Mouse (Mus musculus) forebrain, embryonic 16.5 days (tissue): ENCODE data around the gene Ralbp1. TPM values are rescaled to one million over a fixed set of nuclear protein-coding genes. Genes with fewer than 3 reads are reported as not detected.
A peak's percentile ranks its signal among the peaks of the same experiment; 100 is the strongest.

Experiments used
- ATAC-seq: fragments of 200-750 bp; cut with Nextera tagmentation; 2 replicates; pipeline ENCODE4 v1.8.0; 2017; ENCODE audit warnings: mild to moderate bottlenecking, moderate library complexity
- H3K27ac ChIP-seq: fragments of 300-500 bp; sonication (generic); 2 replicates; pipeline ENCODE4 v1.5.1; 2014; ENCODE audit warnings: low read length, control low read depth
- H3K27me3 ChIP-seq: fragments of 300-500 bp; sonication (generic); replicated peaks from 2 replicates; pipeline ENCODE4 v1.6.1; 2014; ENCODE audit warnings: low read length; ENCODE audit not compliant: control insufficient read depth, insufficient read depth
- H3K36me3 ChIP-seq: fragments of 300-500 bp; sonication (generic); 2 replicates; pipeline ENCODE4 v1.6.1; 2014; ENCODE audit not compliant: control insufficient read depth, insufficient read depth
- H3K4me1 ChIP-seq: fragments of 300-500 bp; sonication (generic); replicated peaks from 2 replicates; pipeline ENCODE4 v1.6.1; 2014; ENCODE audit warnings: low read length; ENCODE audit not compliant: control insufficient read depth, insufficient read depth
- H3K4me2 ChIP-seq: fragments of 300-500 bp; sonication (generic); 2 replicates; pipeline ENCODE4 v1.6.1; 2014; ENCODE audit warnings: mild to moderate bottlenecking, low read length, control low read depth
- H3K4me3 ChIP-seq: fragments of 300-500 bp; sonication (generic); replicated peaks from 2 replicates; pipeline ENCODE4 v1.5.1; 2014; ENCODE audit warnings: mild to moderate bottlenecking, low read length, control low read depth
- H3K9ac ChIP-seq: fragments of 300-500 bp; sonication (generic); replicated peaks from 2 replicates; pipeline ENCODE4 v1.6.1; 2014; ENCODE audit warnings: low read depth, low read length, control low read depth
- H3K9me3 ChIP-seq: fragments of 300-500 bp; sonication (generic); 2 replicates; pipeline ENCODE4 v1.6.1; 2016; ENCODE audit warnings: low read length; ENCODE audit not compliant: control insufficient read depth
- WGBS: fragments of 180-500 bp; shearing (Covaris S2); extraction: QIAGEN DNeasy Blood & Tissue Kit; methylation state at CpG from one replicate; pipeline ENCODE4 v1.1.7; 2014; 5-methylcytosine and 5-hydroxymethylcytosine counted together
- polyA plus RNA-seq: library from polyadenylated mRNA; unstranded; fragments of >200 nt; fragmentation: Nextera tagmentation; extraction: Ambion mirVana; gene quantifications from 2 replicates; pipeline ENCODE4 v1.2.1, GENCODE M21; 2015

Gene Ralbp1
- polyA plus RNA-seq, 1 experiment from 2014 or later = 55.6 TPM

GRCm38 (mm10) chr17:65826257-65826656, 59.3 kb downstream of the Ralbp1 start:
- no peaks in the 10 kb centered on the region for H3K27me3 ChIP-seq
- ATAC-seq = no peak
- 66% methylated on average over 9 of the region's 9 CpGs for WGBS
- no peak overlapping the region for H3K9ac ChIP-seq
- no peak overlapping the region for H3K4me2 ChIP-seq
- no peak overlapping the region for H3K4me3 ChIP-seq
- no peaks in the 10 kb centered on the region for H3K4me1 ChIP-seq
- no peaks in the 10 kb centered on the region for H3K9me3 ChIP-seq
- H3K36me3 ChIP-seq = peaks cover 10% of the 10 kb centered on the region
- H3K27ac ChIP-seq = no peak overlapping the region

- no peaks in the 10 kb centered on the region for H3K27me3 ChIP-seq
- no peaks in the 10 kb centered on the region for H3K4me1 ChIP-seq
- H3K27ac ChIP-seq = no peak overlapping the region
- ATAC-seq = no peak
- H3K4me3 ChIP-seq = no peak overlapping the region
- peaks cover 6% of the 10 kb centered on the region; the same call in 1 of the 2 replicates for H3K36me3 ChIP-seq
- H3K4me2 ChIP-seq = no peak overlapping the region
- H3K9ac ChIP-seq = no peak overlapping the region
- WGBS = 94% methylated on average over 10 of the region's 10 CpGs
- no peaks in the 10 kb centered on the region for H3K9me3 ChIP-seq
Observed at GRCm38 (mm10) chr17:65824246-65824645, 61.4 kb downstream of the Ralbp1 start.

GRCm38 (mm10) chr17:65822423-65822822, 63.2 kb downstream of the Ralbp1 start:
- Histone ChIP-seq H3K4me3 (no peak overlapping the region), H3K4me1 (no peaks in the 10 kb centered on the region), H3K36me3 (peaks cover 10% of the 10 kb centered on the region; the same call in 1 of the 2 replicates), H3K9ac (no peak overlapping the region), H3K9me3 (no peaks in the 10 kb centered on the region), H3K27ac (no peak overlapping the region), H3K27me3 (no peaks in the 10 kb centered on the region), H3K4me2 (no peak overlapping the region)
- WGBS = 88% methylated on average over 5 of the region's 5 CpGs
- no peak for ATAC-seq

- Histone ChIP-seq H3K4me1 (no peaks in the 10 kb centered on the region), H3K27ac (no peak overlapping the region), H3K36me3 (peaks cover 26% of the 10 kb centered on the region), H3K27me3 (no peaks in the 10 kb centered on the region), H3K9me3 (no peaks in the 10 kb centered on the region), H3K4me2 (no peak overlapping the region), H3K9ac (no peak overlapping the region), H3K4me3 (no peak overlapping the region)
- ATAC-seq = peak; percentile 54; the same call in 1 of the 2 replicates
- 79% methylated on average over 5 of the region's 5 CpGs for WGBS
Observed at GRCm38 (mm10) chr17:65820197-65820596, 65.4 kb downstream of the Ralbp1 start.

GRCm38 (mm10) chr17:65813763-65814162, 71.8 kb downstream of the Ralbp1 start:
- H3K4me2 ChIP-seq = no peak overlapping the region
- no peak for ATAC-seq
- H3K9ac ChIP-seq = no peak overlapping the region
- H3K27ac ChIP-seq = no peak overlapping the region
- no peaks in the 10 kb centered on the region for H3K9me3 ChIP-seq
- H3K27me3 ChIP-seq = no peaks in the 10 kb centered on the region
- H3K36me3 ChIP-seq = peaks cover 37% of the 10 kb centered on the region
- 94% methylated on average over 8 of the region's 8 CpGs for WGBS
- no peaks in the 10 kb centered on the region for H3K4me1 ChIP-seq
- no peak overlapping the region for H3K4me3 ChIP-seq

- Histone ChIP-seq H3K9ac (no peak overlapping the region), H3K4me3 (no peak overlapping the region), H3K27ac (no peak overlapping the region), H3K4me1 (no peaks in the 10 kb centered on the region), H3K27me3 (no peaks in the 10 kb centered on the region), H3K4me2 (no peak overlapping the region), H3K36me3 (peaks cover 21% of the 10 kb centered on the region), H3K9me3 (no peaks in the 10 kb centered on the region)
- WGBS = 87% methylated on average over 5 of the region's 5 CpGs
- ATAC-seq = no peak
Observed at GRCm38 (mm10) chr17:65811032-65811431, 74.6 kb downstream of the Ralbp1 start.

- Histone ChIP-seq H3K9ac (no peak overlapping the region), H3K4me2 (no peak overlapping the region), H3K9me3 (no peaks in the 10 kb centered on the region), H3K27me3 (no peaks in the 10 kb centered on the region), H3K36me3 (peaks cover 9% of the 10 kb centered on the region), H3K4me3 (no peak overlapping the region), H3K27ac (no peak overlapping the region), H3K4me1 (no peaks in the 10 kb centered on the region)
- WGBS = 93% methylated on average over 2 of the region's 2 CpGs
- no peak for ATAC-seq
Observed at GRCm38 (mm10) chr17:65806416-65806815, 79.2 kb downstream of the Ralbp1 start.

GRCm38 (mm10) chr17:65805966-65806365, 79.6 kb downstream of the Ralbp1 start:
- no peak overlapping the region for H3K27ac ChIP-seq
- no peak overlapping the region for H3K4me2 ChIP-seq
- no peak overlapping the region for H3K9ac ChIP-seq
- no peak for ATAC-seq
- no peak overlapping the region for H3K4me3 ChIP-seq
- H3K9me3 ChIP-seq = no peaks in the 10 kb centered on the region
- WGBS = 79% methylated on average over 4 of the region's 4 CpGs
- peaks cover 9% of the 10 kb centered on the region for H3K36me3 ChIP-seq
- H3K4me1 ChIP-seq = no peaks in the 10 kb centered on the region
- H3K27me3 ChIP-seq = no peaks in the 10 kb centered on the region

GRCm38 (mm10) chr17:65802026-65802425, 83.6 kb downstream of the Ralbp1 start:
- ATAC-seq = no peak
- Histone ChIP-seq H3K4me3 (no peak overlapping the region), H3K9me3 (no peaks in the 10 kb centered on the region), H3K36me3 (peaks cover 7% of the 10 kb centered on the region), H3K4me2 (no peak overlapping the region), H3K4me1 (no peaks in the 10 kb centered on the region), H3K27me3 (no peaks in the 10 kb centered on the region), H3K9ac (no peak overlapping the region), H3K27ac (no peak overlapping the region)
- 81% methylated on average over 4 of the region's 4 CpGs for WGBS

- WGBS = 84% methylated on average over 6 of the region's 6 CpGs
- Histone ChIP-seq H3K27ac (no peak overlapping the region), H3K9ac (no peak overlapping the region), H3K4me2 (no peak overlapping the region), H3K27me3 (no peaks in the 10 kb centered on the region), H3K9me3 (no peaks in the 10 kb centered on the region), H3K4me3 (no peak overlapping the region), H3K4me1 (no peaks in the 10 kb centered on the region), H3K36me3 (peaks cover 7% of the 10 kb centered on the region)
- ATAC-seq = no peak
Observed at GRCm38 (mm10) chr17:65800451-65800850, 85.1 kb downstream of the Ralbp1 start.
